Mouse (Mus musculus) forebrain, postnatal 0 days (tissue): ENCODE measurements around the gene Usp48. TPM values are rescaled to one million over a fixed set of nuclear protein-coding genes. Genes with fewer than 3 reads are reported as not detected.

Experiments
- ATAC-seq: fragments of 200-750 bp; cut with Nextera tagmentation; 2 replicates; pipeline ENCODE4 v1.8.0; 2017; ENCODE audit warnings: mild to moderate bottlenecking, moderate library complexity
- DNase-seq: peaks from one replicate; pipeline ENCODE4 v3.0.0-alpha.2; 2015
- H3K27ac ChIP-seq: fragments of 300-500 bp; sonication (generic); 2 replicates; pipeline ENCODE4 v1.5.1; 2014; ENCODE audit warnings: low read depth, mild to moderate bottlenecking, antibody characterized with exemption, low read length, moderate library complexity, mixed read lengths
- H3K27me3 ChIP-seq: fragments of 300-500 bp; sonication (generic); 2 replicates; pipeline ENCODE4 v1.6.1; 2014; ENCODE audit warnings: mild to moderate bottlenecking, low read length, mixed read lengths; ENCODE audit not compliant: insufficient read depth
- H3K36me3 ChIP-seq: fragments of 300-500 bp; sonication (generic); 2 replicates; pipeline ENCODE4 v1.6.1; 2014; ENCODE audit warnings: mild to moderate bottlenecking, moderate library complexity; ENCODE audit not compliant: insufficient read depth
- H3K4me1 ChIP-seq: fragments of 300-500 bp; sonication (generic); 2 replicates; pipeline ENCODE4 v1.6.1; 2014; ENCODE audit warnings: antibody characterized with exemption; ENCODE audit not compliant: insufficient read depth
- H3K4me2 ChIP-seq: fragments of 300-500 bp; sonication (generic); 2 replicates; pipeline ENCODE4 v1.6.1; 2014; ENCODE audit warnings: low read depth, mild to moderate bottlenecking, moderate library complexity
- H3K4me3 ChIP-seq: fragments of 300-500 bp; sonication (generic); 2 replicates; pipeline ENCODE4 v1.5.1; 2014; ENCODE audit warnings: low read depth, low read length, mixed read lengths
- H3K9ac ChIP-seq: fragments of 300-500 bp; sonication (generic); 2 replicates; pipeline ENCODE4 v1.6.1; 2014; ENCODE audit warnings: mild to moderate bottlenecking
- H3K9me3 ChIP-seq: fragments of 300-500 bp; sonication (generic); 2 replicates; pipeline ENCODE4 v1.6.1; 2016; ENCODE audit warnings: low read length
- CTCF ChIP-seq: sonication (generic); IDR thresholded peaks from 2 replicates; pipeline ENCODE4 v1.5.1; 2016; ENCODE audit warnings: antibody characterized with exemption, control low read depth, low read depth
- WGBS: fragments of 180-500 bp; shearing (Covaris S2); extraction: QIAGEN DNeasy Blood & Tissue Kit; methylation state at CpG from one replicate; pipeline ENCODE4 v1.1.7; 2014; 5-methylcytosine and 5-hydroxymethylcytosine counted together
- polyA plus RNA-seq: library from polyadenylated mRNA; unstranded; fragments of >200 nt; fragmentation: Nextera tagmentation; extraction: Ambion mirVana; gene quantifications from 2 replicates; pipeline ENCODE4 v1.2.1, GENCODE M21; 2015
- total RNA-seq: library from RNA; depleted of rRNA; stranded (reverse); fragments of >200 nt; gene quantifications from 2 replicates; pipeline ENCODE4 v1.2.3, GENCODE M21; 2014

Usp48 gene
- total and polyA plus RNA-seq, 2 experiments from 2014 or later: 51.8 to 106 TPM

DNA sequence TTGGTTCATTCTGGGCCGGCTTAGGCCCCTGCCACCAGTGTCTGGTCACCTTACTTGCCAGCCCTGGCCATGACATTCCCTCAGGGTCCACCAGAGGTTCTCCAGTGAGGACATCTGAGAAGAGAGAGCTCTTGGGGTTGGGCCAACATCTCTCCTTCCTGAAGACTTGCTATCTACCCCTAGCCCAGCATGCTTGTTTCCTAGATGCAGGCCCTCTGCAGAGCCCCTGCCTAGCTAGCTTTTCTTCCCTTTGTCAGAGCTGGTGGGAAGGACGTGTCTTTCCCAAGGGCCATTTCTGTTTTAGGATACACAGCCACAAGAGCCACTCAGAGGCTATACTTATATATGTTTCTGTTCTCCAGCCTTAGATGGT, 67.5 kb downstream of the Usp48 start:
- Histone ChIP-seq H3K4me1 (peaks cover 12% of the 10 kb centered on the region; the same call in 1 of the 2 replicates), H3K27ac (no peak overlapping the region), H3K9ac (no peak overlapping the region), H3K9me3 (no peaks in the 10 kb centered on the region), H3K36me3 (peaks cover 28% of the 10 kb centered on the region), H3K4me2 (no peak overlapping the region), H3K27me3 (no peaks in the 10 kb centered on the region), H3K4me3 (no peak overlapping the region)
- no peak for ATAC-seq
- WGBS: 56% methylated on average over 2 of the region's 2 CpGs
- TF ChIP-seq CTCF: no peak
- DNase-seq: no peak

DNA sequence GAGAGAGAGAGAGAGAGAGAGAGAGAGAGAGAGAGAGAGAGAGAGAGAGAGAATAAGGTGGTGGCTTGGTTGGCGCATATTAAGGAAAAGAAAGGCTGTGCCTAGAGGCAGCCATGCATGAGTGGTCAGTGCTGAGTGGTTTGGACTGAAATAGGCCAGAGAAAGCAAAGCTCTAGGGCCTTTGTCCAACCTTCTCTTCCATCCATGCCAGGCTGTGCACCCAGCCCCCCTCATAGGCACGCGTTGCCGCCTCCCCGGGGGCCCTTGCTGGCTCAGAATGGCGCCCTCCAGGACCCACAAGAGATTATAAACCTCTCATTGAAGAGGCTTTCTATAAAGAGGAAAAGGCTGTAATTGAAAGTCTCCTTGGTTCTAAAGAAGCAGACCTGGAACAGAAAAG, 68.0 kb downstream of the Usp48 start:
- peaks cover 23% of the 10 kb centered on the region for H3K36me3 ChIP-seq
- no peak overlapping the region for H3K9ac ChIP-seq
- H3K27ac ChIP-seq: no peak overlapping the region
- H3K4me1 ChIP-seq: peaks cover 16% of the 10 kb centered on the region; the same call in 1 of the 2 replicates
- no peaks in the 10 kb centered on the region for H3K9me3 ChIP-seq
- WGBS: 12% methylated on average over 6 of the region's 6 CpGs
- ATAC-seq (peak; percentile 13; the same call in 1 of the 2 replicates), DNase-seq (no peak)
- no peaks in the 10 kb centered on the region for H3K27me3 ChIP-seq
- no peak overlapping the region for H3K4me3 ChIP-seq
- TF ChIP-seq CTCF: no peak
- no peak overlapping the region for H3K4me2 ChIP-seq

DNA sequence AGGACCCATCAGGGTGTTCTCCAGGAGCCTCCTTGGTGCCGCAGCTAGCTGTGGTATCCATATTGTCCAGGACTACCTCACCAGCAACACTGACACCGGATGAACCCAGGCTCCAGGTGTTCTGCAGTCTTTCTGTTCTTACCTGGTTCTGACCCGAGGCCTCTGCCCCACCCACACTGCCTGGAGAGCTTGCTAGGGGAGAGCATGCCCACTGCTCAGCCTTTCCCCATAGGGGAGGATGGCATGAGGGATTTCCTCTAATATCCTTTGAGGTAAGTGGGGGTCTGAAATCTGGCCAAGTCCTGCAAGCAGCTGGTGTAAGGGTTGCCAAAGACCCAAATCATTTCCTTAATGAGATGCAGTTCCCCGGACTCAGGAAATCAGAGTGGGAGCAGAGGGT, 69.9 kb downstream of the Usp48 start:
- WGBS: 72% methylated on average over 4 of the region's 4 CpGs
- no peaks in the 10 kb centered on the region for H3K9me3 ChIP-seq
- peaks cover 25% of the 10 kb centered on the region; the same call in 1 of the 2 replicates for H3K4me1 ChIP-seq
- H3K9ac ChIP-seq: no peak overlapping the region
- no peak for TF ChIP-seq CTCF
- ATAC-seq (no peak), DNase-seq (no peak)
- H3K4me3 ChIP-seq: no peak overlapping the region
- H3K27me3 ChIP-seq: no peaks in the 10 kb centered on the region
- no peak overlapping the region for H3K27ac ChIP-seq
- no peak overlapping the region for H3K4me2 ChIP-seq
- 0 out of 2 replicates have a peak, but pooled peaks cover 4% of the 10 kb centered on the region for H3K36me3 ChIP-seq

DNA sequence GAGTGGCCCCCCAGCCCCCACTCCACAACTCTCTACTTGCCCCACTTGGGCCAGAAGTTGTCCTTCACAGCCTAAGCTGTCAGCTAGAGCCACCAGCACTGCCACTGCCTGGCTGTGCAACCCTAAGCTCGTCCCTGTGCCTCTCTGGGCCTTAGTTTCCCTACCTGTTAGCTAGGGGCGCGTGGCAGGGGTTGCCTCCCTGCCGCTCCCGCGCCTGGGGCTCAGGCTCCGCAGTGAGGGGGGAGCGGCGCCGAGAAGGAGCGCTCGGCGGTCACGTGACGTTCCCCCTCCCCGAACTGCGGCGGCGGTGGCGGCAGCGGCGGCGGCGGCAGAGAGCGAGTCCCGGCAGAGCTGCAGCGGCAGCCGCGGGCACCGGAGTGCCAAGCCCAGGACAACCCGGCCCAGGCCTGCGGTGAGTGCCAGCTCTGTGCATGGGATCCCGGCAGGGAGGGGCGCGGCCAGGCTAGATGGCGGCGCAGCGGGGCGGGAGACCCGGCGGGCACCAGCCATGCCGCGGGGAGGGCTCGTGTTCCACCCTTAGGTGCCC, 71.0 kb downstream of the Usp48 start, which contains the start of gene Rap1gap:
TSS of gene Rap1gap (plus strand) at position 294 of the 547 bp plus-strand sequence.
- peak; percentile 77 for DNase-seq
- TF ChIP-seq CTCF: no peak
- peak within 1 kb of the TSS; percentile 69 for H3K4me3 ChIP-seq
- no peaks in the 10 kb centered on the region for H3K27me3 ChIP-seq
- H3K9ac ChIP-seq: peak within 1 kb of the TSS; percentile 82
- H3K27ac ChIP-seq: peak within 1 kb of the TSS; percentile 64
- H3K4me1 ChIP-seq: peaks cover 25% of the 10 kb centered on the region; the same call in 1 of the 2 replicates
- 10% methylated on average over 44 of the region's 44 CpGs for WGBS
- H3K36me3 ChIP-seq: no peaks in the 10 kb centered on the region
- H3K4me2 ChIP-seq: peak within 1 kb of the TSS; percentile 59
- no peaks in the 10 kb centered on the region for H3K9me3 ChIP-seq
- peak; percentile 69 for ATAC-seq

DNA sequence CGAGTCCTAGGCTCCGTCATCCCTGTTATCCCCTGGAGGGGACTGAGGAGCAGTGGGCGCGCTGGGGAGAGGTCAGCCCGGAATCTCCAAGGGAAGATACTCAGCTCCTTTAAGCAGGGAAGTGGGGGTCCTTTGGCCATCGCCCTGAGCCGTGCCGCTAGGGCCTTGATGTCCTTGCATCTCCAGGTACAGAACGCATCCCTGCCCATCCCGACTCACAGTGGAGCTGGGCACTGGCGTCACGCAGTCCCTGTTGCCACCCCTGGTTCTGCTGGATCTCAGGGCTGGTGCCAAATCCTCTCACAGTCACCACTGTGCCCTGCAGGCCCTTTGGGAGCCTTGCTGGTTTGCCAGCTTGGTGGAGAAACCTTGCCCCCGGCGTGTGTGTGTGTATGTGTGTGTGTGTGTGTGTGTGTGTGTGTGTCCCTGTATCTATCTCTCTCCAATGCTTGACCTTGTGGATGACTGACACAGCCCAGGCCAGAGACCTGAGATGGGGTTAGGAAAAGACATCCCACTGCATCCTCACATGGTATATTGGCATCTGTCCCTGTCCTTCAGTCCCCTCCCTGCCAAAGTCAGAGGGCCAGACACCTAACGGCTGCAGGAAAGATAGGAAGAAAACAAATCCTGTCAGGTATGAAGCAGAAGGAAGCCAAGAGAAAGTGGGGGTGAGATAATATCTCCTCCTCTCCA, 71.6 kb downstream of the Usp48 start:
- H3K4me3 ChIP-seq: peak overlapping the region; percentile 69
- H3K9me3 ChIP-seq: no peaks in the 10 kb centered on the region
- TF ChIP-seq CTCF: no peak
- H3K36me3 ChIP-seq: no peaks in the 10 kb centered on the region
- peak overlapping the region; percentile 64 for H3K27ac ChIP-seq
- H3K4me2 ChIP-seq: peak overlapping the region; percentile 59
- peak; percentile 36 for ATAC-seq
- no peaks in the 10 kb centered on the region for H3K27me3 ChIP-seq
- peaks cover 25% of the 10 kb centered on the region; the same call in 1 of the 2 replicates for H3K4me1 ChIP-seq
- peak; percentile 66 for DNase-seq
- peak overlapping the region; percentile 82 for H3K9ac ChIP-seq
- 9% methylated on average over 15 of the region's 15 CpGs for WGBS

DNA sequence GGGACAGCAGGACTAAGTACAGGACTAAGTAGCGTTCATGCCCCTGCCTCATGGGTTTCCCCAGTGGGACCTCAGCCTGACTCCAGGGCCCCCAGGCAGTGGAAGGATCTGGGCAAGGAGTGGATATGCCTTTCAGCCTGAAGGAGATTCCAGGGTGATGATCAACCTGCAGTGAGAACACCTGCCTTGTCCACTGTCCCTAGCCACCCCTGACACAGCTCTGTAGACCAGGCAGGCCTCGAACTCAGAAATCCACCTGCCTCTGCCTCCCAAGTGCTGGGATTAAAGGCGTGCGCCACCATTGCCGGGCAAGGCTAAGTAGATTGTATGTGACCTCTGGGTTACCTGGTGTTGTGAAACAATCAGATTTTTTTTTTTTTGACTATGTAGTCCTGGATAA, 72.2 kb downstream of the Usp48 start:
- peak overlapping the region; percentile 69; the same call in 1 of the 2 replicates for H3K4me3 ChIP-seq
- DNase-seq (no peak), ATAC-seq (no peak)
- H3K36me3 ChIP-seq: no peaks in the 10 kb centered on the region
- H3K4me2 ChIP-seq: peak overlapping the region; percentile 59
- H3K4me1 ChIP-seq: peaks cover 22% of the 10 kb centered on the region; the same call in 1 of the 2 replicates
- no peak overlapping the region for H3K27ac ChIP-seq
- H3K27me3 ChIP-seq: no peaks in the 10 kb centered on the region
- no peaks in the 10 kb centered on the region for H3K9me3 ChIP-seq
- H3K9ac ChIP-seq: no peak overlapping the region
- no peak for TF ChIP-seq CTCF
- 95% methylated on average over 5 of the region's 5 CpGs for WGBS
